Comparison of ENCODE assay signal across 19 mouse cellular contexts in the genomic region with DNA sequence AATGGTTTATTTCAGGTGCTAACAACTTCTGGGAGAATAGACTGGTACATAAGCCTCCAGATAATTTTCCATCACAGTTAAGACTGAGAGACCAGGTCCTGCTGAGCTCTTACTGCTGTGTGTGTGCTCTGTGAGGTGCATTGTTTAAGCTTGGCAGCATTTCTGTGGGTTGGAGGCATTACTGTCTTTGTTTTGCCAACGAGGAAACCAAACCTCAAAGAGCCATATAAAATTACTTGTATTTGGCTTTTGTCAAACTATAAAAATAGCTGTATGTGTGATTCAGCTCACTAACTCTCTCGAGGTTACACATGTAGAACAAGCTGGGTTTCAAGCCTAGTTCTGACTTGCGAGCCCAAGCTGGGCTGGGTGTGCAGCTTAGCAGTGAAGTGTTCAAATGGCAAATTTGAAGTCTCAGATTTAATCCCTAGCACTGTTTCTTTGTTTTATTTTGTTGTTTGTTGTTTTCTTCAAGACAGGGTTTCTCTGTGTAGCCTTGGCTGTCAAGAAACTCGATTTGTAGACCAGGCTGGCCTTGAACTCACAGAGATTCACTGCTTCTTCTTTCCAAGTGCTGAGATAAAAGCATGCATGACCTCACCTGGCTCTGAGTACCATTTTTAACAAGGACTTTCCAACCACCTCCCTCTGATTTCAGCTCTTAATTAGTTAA. TPM values are rescaled to one million over a fixed set of nuclear protein-coding genes. Genes with fewer than 3 reads are reported as not detected.
DNase-seq lines count a peak whose midpoint lies in the region; ATAC-seq lines count a peak whose summit lies in the region.
"Had no signal": no experiment of that assay in that cellular context is flagged by ENCODE, and none has a peak within 500 bp of the region (broad histone marks: within the 10 kb centered on the region; RNA-seq: fewer than 3 reads in every experiment).

No protein-coding gene starts in this region.

- H3K36me3 ChIP-seq in hindbrain, embryonic 15.5 days: peaks cover 18% of the 10 kb centered on the region
- peaks cover 14% of the 10 kb centered on the region for H3K36me3 ChIP-seq in hindbrain, embryonic 16.5 days (ENCODE audit: control insufficient read depth, insufficient read depth, low read length)
- H3K36me3 ChIP-seq in embryonic facial prominence, embryonic 14.5 days (ENCODE audit: control insufficient read depth, insufficient read depth, low read length): peaks cover 66% of the 10 kb centered on the region
- H3K36me3 ChIP-seq in neural tube, embryonic 15.5 days: peaks cover 28% of the 10 kb centered on the region
- H3K36me3 ChIP-seq in liver, embryonic 11.5 days (ENCODE audit: control insufficient read depth, insufficient read depth, low read length): peaks cover 54% of the 10 kb centered on the region

- H3K4me2 ChIP-seq in hindbrain, embryonic 15.5 days: no peak overlapping the region
- no peak overlapping the region for H3K4me2 ChIP-seq in hindbrain, embryonic 16.5 days (ENCODE audit: low read length)
- no peak overlapping the region for H3K4me2 ChIP-seq in embryonic facial prominence, embryonic 14.5 days (ENCODE audit: low read depth, low read length)
- H3K4me2 ChIP-seq in neural tube, embryonic 15.5 days: no peak overlapping the region
- no peak overlapping the region for H3K4me2 ChIP-seq in liver, embryonic 11.5 days
- H3K4me2 ChIP-seq: embryonic facial prominence, embryonic 12.5 days; forebrain, embryonic 12.5 days; heart, embryonic 13.5 days; limb, embryonic 13.5 days; midbrain, embryonic 11.5 days had no signal

- peaks cover 41% of the 10 kb centered on the region for H3K4me1 ChIP-seq in hindbrain, embryonic 15.5 days (replicated peaks)
- H3K4me1 ChIP-seq in hindbrain, embryonic 16.5 days (ENCODE audit: control insufficient read depth, insufficient read depth, low read depth, low read length): peaks cover 26% of the 10 kb centered on the region
- H3K4me1 ChIP-seq in embryonic facial prominence, embryonic 14.5 days (ENCODE audit: control insufficient read depth, insufficient read depth, low read length): peaks cover 24% of the 10 kb centered on the region
- H3K4me1 ChIP-seq in neural tube, embryonic 15.5 days: peaks cover 54% of the 10 kb centered on the region
- H3K4me1 ChIP-seq in liver, embryonic 11.5 days (replicated peaks; ENCODE audit: control insufficient read depth, insufficient read depth, low read length): peaks cover 8% of the 10 kb centered on the region; the same call in 1 of the 2 replicates

- H3K4me3 ChIP-seq in hindbrain, embryonic 15.5 days: no peak overlapping the region
- H3K4me3 ChIP-seq in hindbrain, embryonic 16.5 days (ENCODE audit: low read length): no peak overlapping the region
- no peak overlapping the region for H3K4me3 ChIP-seq in embryonic facial prominence, embryonic 14.5 days (ENCODE audit: low read depth, low read length)
- H3K4me3 ChIP-seq in neural tube, embryonic 15.5 days (replicated peaks): no peak overlapping the region
- no peak overlapping the region for H3K4me3 ChIP-seq in liver, embryonic 11.5 days (ENCODE audit: low read depth, low read length)
- H3K4me3 ChIP-seq: embryonic facial prominence, embryonic 12.5 days; forebrain, embryonic 12.5 days; heart, embryonic 13.5 days; limb, embryonic 13.5 days had no signal

- H3K9ac ChIP-seq in hindbrain, embryonic 15.5 days: no peak overlapping the region
- no peak overlapping the region for H3K9ac ChIP-seq in hindbrain, embryonic 16.5 days (ENCODE audit: low read depth, low read length)
- H3K9ac ChIP-seq in embryonic facial prominence, embryonic 14.5 days (ENCODE audit: low read depth, low read length): no peak overlapping the region
- H3K9ac ChIP-seq in neural tube, embryonic 15.5 days (replicated peaks): no peak overlapping the region
- H3K9ac ChIP-seq in liver, embryonic 11.5 days (ENCODE audit: low read depth, low read length): no peak overlapping the region
- H3K9ac ChIP-seq: embryonic facial prominence, embryonic 12.5 days; forebrain, embryonic 12.5 days; heart, embryonic 13.5 days; limb, embryonic 13.5 days had no signal

- ATAC-seq in hindbrain, embryonic 15.5 days (ENCODE audit: low FRiP score, low read depth): no peak
- no peak for ATAC-seq in hindbrain, embryonic 16.5 days
- ATAC-seq in embryonic facial prominence, embryonic 14.5 days (ENCODE audit: low read depth): peak; percentile 67; the same call in 1 of the 2 replicates
- ATAC-seq in neural tube, embryonic 15.5 days (ENCODE audit: low FRiP score): no peak
- ATAC-seq in liver, embryonic 11.5 days (replicated peaks; ENCODE audit: low FRiP score): no peak

- 80% methylated on average over 4 of the region's 4 CpGs for WGBS in hindbrain, embryonic 15.5 days
- 74% methylated on average over 4 of the region's 4 CpGs for WGBS in hindbrain, embryonic 16.5 days
- WGBS in embryonic facial prominence, embryonic 14.5 days: 63% methylated on average over 4 of the region's 4 CpGs
- WGBS in neural tube, embryonic 15.5 days: 71% methylated on average over 4 of the region's 4 CpGs
- WGBS in liver, embryonic 11.5 days: 91% methylated on average over 4 of the region's 4 CpGs

- no peaks in the 10 kb centered on the region for H3K27me3 ChIP-seq in hindbrain, embryonic 15.5 days
- H3K27me3 ChIP-seq in hindbrain, embryonic 16.5 days (replicated peaks; ENCODE audit: control insufficient read depth, insufficient read depth, low read length): no peaks in the 10 kb centered on the region
- no peaks in the 10 kb centered on the region for H3K27me3 ChIP-seq in embryonic facial prominence, embryonic 14.5 days (replicated peaks; ENCODE audit: control insufficient read depth, insufficient read depth, low read length)
- H3K27me3 ChIP-seq in neural tube, embryonic 15.5 days (replicated peaks): no peaks in the 10 kb centered on the region
- no peaks in the 10 kb centered on the region for H3K27me3 ChIP-seq in liver, embryonic 11.5 days (replicated peaks; ENCODE audit: control insufficient read depth, insufficient read depth, low read length)
- H3K27me3 ChIP-seq: embryonic facial prominence, embryonic 12.5 days; forebrain, embryonic 12.5 days; heart, embryonic 13.5 days; limb, embryonic 13.5 days had no signal

- H3K9me3 ChIP-seq in hindbrain, embryonic 15.5 days: no peaks in the 10 kb centered on the region
- H3K9me3 ChIP-seq in hindbrain, embryonic 16.5 days (ENCODE audit: control insufficient read depth, low read length): no peaks in the 10 kb centered on the region
- no peaks in the 10 kb centered on the region for H3K9me3 ChIP-seq in embryonic facial prominence, embryonic 14.5 days (ENCODE audit: control insufficient read depth, low read length)
- no peaks in the 10 kb centered on the region for H3K9me3 ChIP-seq in neural tube, embryonic 15.5 days (replicated peaks)
- no peaks in the 10 kb centered on the region for H3K9me3 ChIP-seq in liver, embryonic 11.5 days (ENCODE audit: control insufficient read depth, low read length)
- H3K9me3 ChIP-seq: forebrain, embryonic 12.5 days; limb, embryonic 13.5 days had no signal

- peak; percentile 80 for DNase-seq in NIH3T3 (ENCODE audit: low read depth)
- peak; percentile 75 for DNase-seq in embryonic facial prominence, embryonic 14.5 days (ENCODE audit: low spot score)
- DNase-seq in kidney, adult 18-20 months: no peak
- no peak for DNase-seq in liver, embryonic 11.5 days (ENCODE audit: low spot score)
- DNase-seq: cerebellum, adult 8-10 months; gastrocnemius, postnatal 10 days; heart, adult 18-20 months; kidney, postnatal 36 days; retina, postnatal 1 day; right cerebral cortex, postnatal 4 days; thymus, adult 2 months had no signal

- 0 out of 2 replicates have a peak overlapping the region, but pooled peaks have one; percentile 31 for H3K27ac ChIP-seq in hindbrain, embryonic 15.5 days (replicated peaks)
- no peak overlapping the region for H3K27ac ChIP-seq in hindbrain, embryonic 16.5 days (ENCODE audit: low read depth, low read length)
- H3K27ac ChIP-seq in embryonic facial prominence, embryonic 14.5 days (replicated peaks; ENCODE audit: low read depth, low read length): peak overlapping the region; percentile 24; the same call in 1 of the 2 replicates
- peak overlapping the region; percentile 23; the same call in 1 of the 2 replicates for H3K27ac ChIP-seq in neural tube, embryonic 15.5 days (replicated peaks)
- H3K27ac ChIP-seq in liver, embryonic 11.5 days (ENCODE audit: low read depth, low read length): no peak overlapping the region
- H3K27ac ChIP-seq: embryonic facial prominence, embryonic 12.5 days; forebrain, embryonic 12.5 days; heart, embryonic 13.5 days; limb, embryonic 13.5 days had no signal

RNA-seq across cellular contexts. Expression of a gene that starts 17.6 kb away (rescaled TPM):
- polyA plus RNA-seq in hindbrain, embryonic 15.5 days (2015; fragmentation: Nextera tagmentation; extraction: Ambion mirVana): 0.41 and 0.44 TPM in 2 replicates
- polyA plus RNA-seq in hindbrain, embryonic 16.5 days (2015; fragmentation: Nextera tagmentation; extraction: Ambion mirVana): 0.34 and 0.42 TPM in 2 replicates
- polyA plus RNA-seq in embryonic facial prominence, embryonic 14.5 days (2014; fragmentation: Nextera tagmentation; extraction: Ambion mirVana): 0.13 and 0.47 TPM in 2 replicates
- polyA plus RNA-seq in neural tube, embryonic 15.5 days (2015; fragmentation: Nextera tagmentation; extraction: Ambion mirVana): 0.33 and 0.60 TPM in 2 replicates
- 0.49 and 0.78 TPM in 2 replicates for polyA plus RNA-seq in liver, embryonic 11.5 days (2014; fragmentation: Nextera tagmentation; extraction: Ambion mirVana)

RNA-seq across cellular contexts. Expression of a gene that starts 20.3 kb away (rescaled TPM):
- 200 and 208 TPM in 2 replicates for polyA plus RNA-seq in hindbrain, embryonic 15.5 days (2015; fragmentation: Nextera tagmentation; extraction: Ambion mirVana)
- polyA plus RNA-seq in hindbrain, embryonic 16.5 days (2015; fragmentation: Nextera tagmentation; extraction: Ambion mirVana): 207 and 209 TPM in 2 replicates
- polyA plus RNA-seq in embryonic facial prominence, embryonic 14.5 days (2014; fragmentation: Nextera tagmentation; extraction: Ambion mirVana): 274 and 289 TPM in 2 replicates
- polyA plus RNA-seq in neural tube, embryonic 15.5 days (2015; fragmentation: Nextera tagmentation; extraction: Ambion mirVana): 190 and 207 TPM in 2 replicates
- polyA plus RNA-seq in liver, embryonic 11.5 days (2014; fragmentation: Nextera tagmentation; extraction: Ambion mirVana): 298 and 328 TPM in 2 replicates

RNA-seq across cellular contexts. Expression of a gene that starts 34.6 kb away (rescaled TPM):
- polyA plus RNA-seq in hindbrain, embryonic 15.5 days (2015; fragmentation: Nextera tagmentation; extraction: Ambion mirVana): 0.58 and 0.89 TPM in 2 replicates
- polyA plus RNA-seq in hindbrain, embryonic 16.5 days (2015; fragmentation: Nextera tagmentation; extraction: Ambion mirVana): 0.65 and 0.69 TPM in 2 replicates
- polyA plus RNA-seq in embryonic facial prominence, embryonic 14.5 days (2014; fragmentation: Nextera tagmentation; extraction: Ambion mirVana): 2.1 and 2.5 TPM in 2 replicates
- 0.99 and 4.6 TPM in 2 replicates for polyA plus RNA-seq in neural tube, embryonic 15.5 days (2015; fragmentation: Nextera tagmentation; extraction: Ambion mirVana)
- 94.1 and 108 TPM in 2 replicates for polyA plus RNA-seq in liver, embryonic 11.5 days (2014; fragmentation: Nextera tagmentation; extraction: Ambion mirVana)

RNA-seq across cellular contexts. Expression of a gene that starts 47.1 kb away (rescaled TPM):
- 22.6 and 26.6 TPM in 2 replicates for polyA plus RNA-seq in hindbrain, embryonic 15.5 days (2015; fragmentation: Nextera tagmentation; extraction: Ambion mirVana)
- 20.1 and 24.7 TPM in 2 replicates for polyA plus RNA-seq in hindbrain, embryonic 16.5 days (2015; fragmentation: Nextera tagmentation; extraction: Ambion mirVana)
- polyA plus RNA-seq in embryonic facial prominence, embryonic 14.5 days (2014; fragmentation: Nextera tagmentation; extraction: Ambion mirVana): 18.4 and 19.0 TPM in 2 replicates
- 18.6 and 19.9 TPM in 2 replicates for polyA plus RNA-seq in neural tube, embryonic 15.5 days (2015; fragmentation: Nextera tagmentation; extraction: Ambion mirVana)
- polyA plus RNA-seq in liver, embryonic 11.5 days (2014; fragmentation: Nextera tagmentation; extraction: Ambion mirVana): 23.2 and 24.8 TPM in 2 replicates

RNA-seq across cellular contexts. Expression of a gene that starts 52.6 kb away (rescaled TPM):
- 629 and 665 TPM in 2 replicates for polyA plus RNA-seq in hindbrain, embryonic 15.5 days (2015; fragmentation: Nextera tagmentation; extraction: Ambion mirVana)
- 483 and 550 TPM in 2 replicates for polyA plus RNA-seq in hindbrain, embryonic 16.5 days (2015; fragmentation: Nextera tagmentation; extraction: Ambion mirVana)
- 573 and 661 TPM in 2 replicates for polyA plus RNA-seq in embryonic facial prominence, embryonic 14.5 days (2014; fragmentation: Nextera tagmentation; extraction: Ambion mirVana)
- 582 and 600 TPM in 2 replicates for polyA plus RNA-seq in neural tube, embryonic 15.5 days (2015; fragmentation: Nextera tagmentation; extraction: Ambion mirVana)
- 917 and 938 TPM in 2 replicates for polyA plus RNA-seq in liver, embryonic 11.5 days (2014; fragmentation: Nextera tagmentation; extraction: Ambion mirVana)

Comparison
In these comparisons a context has a peak if more than half of its experiments do, and no peak if none do; other contexts are left out.
1. H3K27ac ChIP-seq: peak in hindbrain, embryonic 15.5 days (single experiment), embryonic facial prominence, embryonic 14.5 days (single experiment) and neural tube, embryonic 15.5 days (single experiment); none in hindbrain, embryonic 16.5 days (single experiment) and liver, embryonic 11.5 days (single experiment).
2. DNase-seq: peak in NIH3T3 (single experiment) and embryonic facial prominence, embryonic 14.5 days (single experiment); none in kidney, adult 18-20 months (single experiment) and liver, embryonic 11.5 days (single experiment).
3. RNA of a gene that starts 34.6 kb away (polyA plus RNA-seq): 94.1 to 108 TPM in liver, embryonic 11.5 days; 2.1 to 2.5 TPM in embryonic facial prominence, embryonic 14.5 days, 0.99 to 4.6 TPM in neural tube, embryonic 15.5 days, 0.58 to 0.89 TPM in hindbrain, embryonic 15.5 days and 0.65 to 0.69 TPM in hindbrain, embryonic 16.5 days; every median in the first group is over 10 times any median in the second.